Mouse (Mus musculus) midbrain, embryonic 11.5 days (tissue): Measurements from ENCODE around the gene Emsy. TPM values are rescaled to one million over a fixed set of nuclear protein-coding genes. Genes with fewer than 3 reads are reported as not detected.

ENCODE experiments used
- ATAC-seq: fragments of 200-750 bp; cut with Nextera tagmentation; 2 replicates; pipeline ENCODE4 v1.8.0; 2017; ENCODE audit warnings: moderate TSS enrichment, moderate library complexity; ENCODE audit not compliant: low FRiP score
- DNase-seq: peaks from one replicate; pipeline ENCODE4 v3.0.0; 2015; ENCODE audit warnings: low spot score; ENCODE audit errors: missing footprints
- H3K27ac ChIP-seq: fragments of 300-500 bp; sonication (generic); 2 replicates; pipeline ENCODE4 v1.5.1; 2014; ENCODE audit warnings: low read depth, low read length
- H3K27me3 ChIP-seq: fragments of 300-500 bp; sonication (generic); 2 replicates; pipeline ENCODE4 v1.6.1; 2014; ENCODE audit warnings: mild to moderate bottlenecking, low read length, moderate library complexity, mixed read lengths; ENCODE audit not compliant: control insufficient read depth, insufficient read depth
- H3K36me3 ChIP-seq: fragments of 300-500 bp; sonication (generic); 2 replicates; pipeline ENCODE4 v1.6.1; 2014; ENCODE audit warnings: mild to moderate bottlenecking, low read length, moderate library complexity, mixed read lengths; ENCODE audit not compliant: control insufficient read depth, insufficient read depth
- H3K4me1 ChIP-seq: fragments of 300-500 bp; sonication (generic); 2 replicates; pipeline ENCODE4 v1.6.1; 2014; ENCODE audit warnings: low read length; ENCODE audit not compliant: control insufficient read depth, insufficient read depth
- H3K4me2 ChIP-seq: fragments of 300-500 bp; sonication (generic); 2 replicates; pipeline ENCODE4 v1.6.1; 2014; ENCODE audit warnings: mild to moderate bottlenecking, moderate library complexity
- H3K4me3 ChIP-seq: fragments of 300-500 bp; sonication (generic); 2 replicates; pipeline ENCODE4 v1.5.1; 2014; ENCODE audit warnings: low read depth, low read length
- H3K9ac ChIP-seq: fragments of 300-500 bp; sonication (generic); 2 replicates; pipeline ENCODE4 v1.6.1; 2014; ENCODE audit warnings: low read length
- H3K9me3 ChIP-seq: fragments of 300-500 bp; sonication (generic); 2 replicates; pipeline ENCODE4 v1.6.1; 2016; ENCODE audit warnings: low read length; ENCODE audit not compliant: control insufficient read depth
- WGBS: fragments of 180-500 bp; shearing (Covaris S2); extraction: QIAGEN DNeasy Blood & Tissue Kit; methylation state at CpG from one replicate; pipeline ENCODE4 v1.1.7; 2014; 5-methylcytosine and 5-hydroxymethylcytosine counted together
- polyA plus RNA-seq: library from polyadenylated mRNA; unstranded; fragments of >200 nt; fragmentation: Nextera tagmentation; extraction: Ambion mirVana; gene quantifications from 2 replicates; pipeline ENCODE4 v1.2.1, GENCODE M21; 2014

The Emsy gene
- polyA plus RNA-seq, 1 experiment from 2014 or later: 67.9 TPM

DNA sequence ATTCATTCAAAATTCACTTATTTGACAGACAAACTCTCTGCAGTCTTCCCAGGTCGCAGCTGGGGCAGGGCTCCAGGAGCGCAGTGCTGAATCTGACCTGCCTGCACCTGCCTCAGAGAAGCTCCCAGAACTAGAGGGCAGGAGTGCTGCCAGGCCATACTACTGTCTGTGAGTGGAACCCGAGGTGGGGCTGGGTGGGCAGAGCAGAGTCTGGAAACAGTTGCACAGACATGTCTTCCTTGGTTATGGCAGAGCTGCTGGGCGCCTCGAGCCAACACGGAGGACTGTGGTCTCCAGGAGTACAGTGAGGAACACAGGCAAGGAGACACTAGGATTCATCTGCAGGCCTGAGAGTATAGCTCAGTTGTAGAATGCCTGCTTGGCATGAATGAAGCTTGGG is 92.6 kb downstream of the Emsy start:
- no peak overlapping the region for H3K4me2 ChIP-seq
- no peak overlapping the region for H3K4me3 ChIP-seq
- no peak overlapping the region for H3K27ac ChIP-seq
- ATAC-seq (no peak), DNase-seq (no peak)
- H3K9ac ChIP-seq: no peak overlapping the region
- no peaks in the 10 kb centered on the region for H3K9me3 ChIP-seq
- no peaks in the 10 kb centered on the region for H3K27me3 ChIP-seq
- WGBS: 94% methylated on average over 6 of the region's 6 CpGs
- H3K36me3 ChIP-seq: no peaks in the 10 kb centered on the region
- H3K4me1 ChIP-seq: no peaks in the 10 kb centered on the region

DNA sequence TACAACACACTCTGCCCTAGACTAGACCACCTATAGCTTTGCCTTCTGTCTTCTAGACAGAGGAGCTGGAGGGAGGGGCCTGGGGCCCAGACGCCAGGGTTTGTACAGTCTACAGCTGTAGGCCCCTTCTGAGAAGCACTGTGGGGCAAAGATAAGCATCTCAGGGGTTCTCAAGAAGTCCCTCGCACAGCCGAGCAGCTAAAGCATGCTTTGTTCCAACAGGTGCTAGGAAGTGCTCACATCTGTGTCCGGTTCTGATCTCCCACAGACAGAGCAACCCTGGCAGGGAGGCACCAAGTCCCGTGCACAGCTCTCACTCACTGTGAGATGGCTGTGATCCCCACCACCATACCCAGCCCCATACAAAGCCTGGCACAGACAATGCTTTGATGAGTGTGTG is 93.6 kb downstream of the Emsy start:
- Histone ChIP-seq H3K27me3 (no peaks in the 10 kb centered on the region), H3K27ac (no peak overlapping the region), H3K4me1 (no peaks in the 10 kb centered on the region), H3K9me3 (no peaks in the 10 kb centered on the region), H3K4me3 (no peak overlapping the region), H3K9ac (no peak overlapping the region), H3K4me2 (no peak overlapping the region), H3K36me3 (no peaks in the 10 kb centered on the region)
- DNase-seq (no peak), ATAC-seq (no peak)
- WGBS: 74% methylated on average over 5 of the region's 5 CpGs

DNA sequence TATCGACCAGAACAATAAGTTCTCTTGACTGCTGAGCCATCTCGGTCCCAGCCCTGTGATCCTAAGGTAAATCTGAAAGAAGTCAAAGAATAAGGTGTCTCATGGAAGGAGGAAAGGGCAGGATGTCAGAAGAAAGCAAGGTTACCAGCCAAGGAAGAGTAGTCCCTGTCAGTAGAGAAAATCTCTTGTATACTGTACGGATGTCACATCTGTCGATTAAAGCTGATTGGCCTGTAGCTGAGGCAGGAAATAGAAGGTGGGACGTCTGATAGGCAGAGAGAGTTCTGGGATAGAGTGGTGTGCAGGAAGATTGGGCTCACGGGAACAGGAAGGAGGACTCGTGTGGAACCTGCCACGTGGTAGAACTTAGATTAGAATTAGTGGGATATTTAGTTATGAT is 94.4 kb downstream of the Emsy start:
- Histone ChIP-seq H3K4me1 (no peaks in the 10 kb centered on the region), H3K9me3 (no peaks in the 10 kb centered on the region), H3K4me3 (no peak overlapping the region), H3K9ac (no peak overlapping the region), H3K36me3 (no peaks in the 10 kb centered on the region), H3K27ac (no peak overlapping the region), H3K27me3 (no peaks in the 10 kb centered on the region), H3K4me2 (no peak overlapping the region)
- WGBS: 87% methylated on average over 8 of the region's 8 CpGs
- no peak for ATAC-seq
- DNase-seq: no peak

DNA sequence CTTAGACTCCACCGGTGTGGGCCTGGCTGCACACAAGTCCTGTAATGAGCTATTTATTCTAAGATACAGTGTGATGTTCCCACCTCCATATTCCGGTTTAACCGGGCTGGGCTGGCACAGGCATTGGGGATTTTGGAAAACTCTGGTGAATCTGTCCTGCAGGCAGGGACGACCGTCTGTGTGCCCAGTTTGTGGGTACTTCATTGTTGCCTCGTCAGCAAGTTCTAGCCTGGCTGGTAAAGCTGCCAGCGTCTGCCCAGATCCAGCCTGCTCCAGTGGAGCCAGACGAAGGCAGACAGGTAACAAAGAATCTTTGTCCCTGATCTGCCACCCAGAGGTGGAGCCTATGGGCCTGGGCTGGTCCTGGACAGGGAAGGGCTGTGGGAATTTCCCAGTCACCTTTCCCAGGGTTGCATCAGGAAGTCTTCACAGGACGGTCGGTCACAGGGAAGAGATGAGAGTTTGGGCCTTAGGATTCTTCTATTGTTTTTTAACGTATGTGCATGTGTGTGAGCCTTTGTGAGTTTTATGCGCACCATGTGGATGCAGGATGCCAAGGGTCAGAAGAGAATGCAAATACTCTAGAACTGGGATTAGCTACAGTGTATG is 94.9 kb downstream of the Emsy start:
- ATAC-seq (no peak), DNase-seq (no peak)
- no peak overlapping the region for H3K4me3 ChIP-seq
- no peaks in the 10 kb centered on the region for H3K36me3 ChIP-seq
- no peaks in the 10 kb centered on the region for H3K27me3 ChIP-seq
- no peaks in the 10 kb centered on the region for H3K9me3 ChIP-seq
- no peak overlapping the region for H3K27ac ChIP-seq
- WGBS: 84% methylated on average over 12 of the region's 12 CpGs
- H3K4me1 ChIP-seq: no peaks in the 10 kb centered on the region
- H3K4me2 ChIP-seq: no peak overlapping the region
- H3K9ac ChIP-seq: no peak overlapping the region

DNA sequence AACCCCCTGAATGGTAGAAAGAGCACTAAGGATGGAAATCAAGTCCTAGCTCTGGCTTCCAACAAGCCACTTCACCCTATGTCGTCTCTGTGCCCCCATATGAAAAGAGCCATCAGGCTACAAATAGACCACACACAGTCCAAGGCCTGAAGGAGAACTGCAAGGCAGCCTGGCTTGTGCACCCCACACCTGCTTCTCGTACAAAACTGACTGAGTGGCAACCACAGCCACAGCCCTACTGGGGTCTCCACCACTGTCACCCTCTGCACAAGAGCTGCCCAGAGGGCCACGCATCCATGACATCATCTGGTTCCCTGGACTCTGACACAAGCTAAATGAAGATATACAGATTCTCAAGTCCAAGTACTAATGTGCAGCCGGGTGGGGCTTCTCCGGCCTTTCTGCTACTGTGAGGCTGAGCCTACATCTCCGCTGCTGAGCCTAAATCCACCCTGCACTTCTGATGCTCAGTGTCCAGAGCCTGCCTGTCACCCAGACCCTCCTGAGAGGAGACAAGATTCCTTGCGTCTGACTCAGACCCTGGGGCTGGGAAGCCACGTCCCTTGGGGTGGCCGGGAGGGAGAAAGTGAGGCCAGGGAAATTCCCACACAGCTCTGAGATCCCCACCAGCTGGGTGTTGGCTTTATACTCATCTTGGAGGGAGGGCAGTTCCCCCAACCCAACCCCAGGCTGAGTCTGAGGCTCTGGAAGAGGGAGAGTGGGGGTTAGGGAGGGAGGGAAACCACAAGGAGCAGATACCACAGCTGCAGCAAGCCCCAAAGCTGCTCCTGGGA is 98.3 kb downstream of the Emsy start:
- no peaks in the 10 kb centered on the region for H3K36me3 ChIP-seq
- WGBS: 79% methylated on average over 9 of the region's 9 CpGs
- no peak overlapping the region for H3K9ac ChIP-seq
- no peak overlapping the region for H3K27ac ChIP-seq
- DNase-seq (no peak), ATAC-seq (no peak)
- H3K4me3 ChIP-seq: no peak overlapping the region
- no peak overlapping the region for H3K4me2 ChIP-seq
- H3K9me3 ChIP-seq: no peaks in the 10 kb centered on the region
- no peaks in the 10 kb centered on the region for H3K4me1 ChIP-seq
- no peaks in the 10 kb centered on the region for H3K27me3 ChIP-seq

DNA sequence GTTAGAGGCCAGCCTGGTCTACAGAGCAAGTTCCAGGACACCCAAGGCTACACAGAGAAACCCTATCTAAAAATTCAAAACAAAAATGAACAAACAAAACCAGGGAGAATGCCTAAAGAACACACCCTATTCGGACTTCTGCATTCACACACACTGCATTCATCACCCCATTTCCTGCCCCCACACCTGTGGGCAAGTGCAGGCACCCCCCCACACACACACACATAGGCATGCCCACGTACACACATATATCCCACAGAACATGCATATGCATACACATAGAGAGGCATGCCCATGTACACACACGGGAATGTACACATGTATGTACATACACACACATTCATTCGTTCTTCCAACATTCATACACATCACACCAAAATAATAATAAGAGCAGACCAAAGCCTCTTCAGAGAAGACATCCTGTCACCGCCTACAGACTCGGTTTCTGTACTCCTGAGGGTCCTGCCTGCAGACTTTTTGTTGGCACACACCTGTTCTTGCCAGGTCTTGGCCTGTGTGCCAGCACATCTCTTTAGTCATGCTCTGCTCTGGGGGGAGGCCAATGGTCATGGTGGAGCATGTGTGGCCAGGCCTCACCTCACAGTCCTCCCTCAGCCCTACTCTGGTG is 99.7 kb downstream of the Emsy start:
- Histone ChIP-seq H3K4me1 (no peaks in the 10 kb centered on the region), H3K9me3 (no peaks in the 10 kb centered on the region), H3K4me2 (no peak overlapping the region), H3K36me3 (no peaks in the 10 kb centered on the region), H3K27ac (no peak overlapping the region), H3K9ac (no peak overlapping the region), H3K27me3 (no peaks in the 10 kb centered on the region), H3K4me3 (no peak overlapping the region)
- DNase-seq (no peak), ATAC-seq (no peak)
- 90% methylated on average over 6 of the region's 6 CpGs for WGBS

DNA sequence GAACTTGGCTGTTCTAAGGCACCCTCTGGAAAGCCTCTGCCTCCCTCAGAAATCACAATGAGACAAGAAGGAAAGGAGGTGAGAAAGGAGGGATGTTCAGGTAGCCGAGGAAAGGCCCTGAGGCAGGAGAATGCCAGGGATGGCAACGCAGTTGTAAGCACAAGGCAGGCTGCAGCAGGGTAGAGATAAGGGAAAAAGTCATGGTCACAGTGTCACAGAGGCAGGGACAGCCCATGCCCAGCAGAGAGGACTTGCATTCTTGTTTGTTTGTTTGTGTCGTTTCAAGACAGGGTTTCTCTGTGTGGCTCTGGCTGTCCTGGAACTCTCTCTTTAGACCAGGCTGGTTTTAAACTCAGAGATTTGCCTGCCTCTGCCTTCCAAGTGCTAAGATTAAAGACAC is 105.5 kb downstream of the Emsy start:
- no peak for ATAC-seq
- Histone ChIP-seq H3K9ac (no peak overlapping the region), H3K4me1 (no peaks in the 10 kb centered on the region), H3K36me3 (no peaks in the 10 kb centered on the region), H3K27ac (no peak overlapping the region), H3K4me3 (no peak overlapping the region), H3K9me3 (no peaks in the 10 kb centered on the region), H3K27me3 (no peaks in the 10 kb centered on the region), H3K4me2 (no peak overlapping the region)
- WGBS: 82% methylated on average over 3 of the region's 3 CpGs
- no peak for DNase-seq

DNA sequence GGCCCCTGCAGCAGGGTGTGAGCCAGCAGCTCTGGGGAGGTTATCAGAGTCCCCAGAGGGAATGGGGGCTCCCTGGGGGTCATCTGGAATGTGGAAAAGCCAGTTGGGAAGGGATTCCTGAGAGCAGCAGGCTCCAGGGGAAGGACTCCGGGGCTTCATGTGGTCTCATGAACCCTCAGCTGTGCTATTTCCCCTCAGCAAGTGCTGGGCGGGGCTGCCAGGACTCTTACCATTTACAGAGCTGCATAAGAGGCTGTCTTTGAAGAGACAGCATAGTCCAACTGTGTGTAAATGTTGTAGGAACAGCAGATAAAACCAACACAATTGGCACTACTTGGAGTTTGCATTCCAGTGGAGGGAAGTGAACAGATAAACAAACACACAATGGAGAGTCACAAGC is 106.0 kb downstream of the Emsy start:
- 63% methylated on average over 2 of the region's 2 CpGs for WGBS

DNA sequence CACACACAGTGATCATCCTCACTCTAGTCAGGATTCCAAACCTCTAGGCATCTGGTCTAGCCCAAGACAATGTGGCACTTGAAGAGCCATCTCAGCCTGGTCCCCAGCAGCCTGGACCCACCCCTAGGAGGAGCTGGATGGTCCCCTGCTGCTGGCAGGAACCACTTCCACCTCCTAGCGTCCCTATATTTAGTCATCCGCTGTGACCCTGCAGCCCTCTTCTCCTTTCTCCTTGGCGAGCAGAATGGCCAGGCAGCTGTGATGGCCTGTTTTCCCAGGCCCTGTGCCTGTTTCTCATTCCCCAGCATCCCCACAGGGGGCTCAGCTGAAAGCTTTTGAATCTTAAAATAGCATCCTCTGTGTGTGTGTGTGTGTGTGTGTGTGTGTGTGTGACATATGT is 107.7 kb downstream of the Emsy start:
- H3K9me3 ChIP-seq: no peaks in the 10 kb centered on the region
- no peak overlapping the region for H3K4me3 ChIP-seq
- DNase-seq (no peak), ATAC-seq (no peak)
- no peaks in the 10 kb centered on the region for H3K36me3 ChIP-seq
- no peak overlapping the region for H3K4me2 ChIP-seq
- H3K27me3 ChIP-seq: no peaks in the 10 kb centered on the region
- H3K9ac ChIP-seq: no peak overlapping the region
- 41% methylated on average over 3 of the region's 3 CpGs for WGBS
- H3K27ac ChIP-seq: no peak overlapping the region
- H3K4me1 ChIP-seq: no peaks in the 10 kb centered on the region

More for the DNA sequence above, 106.0 kb downstream of the Emsy start:
- DNase-seq: no peak
- Histone ChIP-seq H3K4me1 (no peaks in the 10 kb centered on the region), H3K4me2 (no peak overlapping the region), H3K27ac (no peak overlapping the region), H3K9me3 (no peaks in the 10 kb centered on the region), H3K36me3 (no peaks in the 10 kb centered on the region), H3K27me3 (no peaks in the 10 kb centered on the region), H3K4me3 (no peak overlapping the region), H3K9ac (no peak overlapping the region)
- ATAC-seq: no peak
